Mouse (Mus musculus) heart, embryonic 14.5 days (tissue): ENCODE results near the gene Lurap1. TPM values are rescaled to one million over a fixed set of nuclear protein-coding genes. Genes with fewer than 3 reads are reported as not detected.

Source experiments
- ATAC-seq: fragments of 200-750 bp; cut with Nextera tagmentation; 2 replicates; pipeline ENCODE4 v1.8.0; 2017; ENCODE audit warnings: low read depth, moderate TSS enrichment; ENCODE audit not compliant: insufficient number of reproducible peaks, insufficient read depth, low FRiP score
- H3K27ac ChIP-seq, 2 experiments: fragments of 200-500 bp in 1 of 2; fragments of 300-500 bp in 1 of 2; sonication (generic) in 1 of 2; replicated peaks in 1 of 2; 2 replicates each; pipeline ENCODE4 v1.5.1; 2012 to 2014; ENCODE audit warnings: low read depth in 2 of 2, low read length in 2 of 2, control low read depth in 1 of 2, mild to moderate bottlenecking in 1 of 2, mixed read lengths in 1 of 2; ENCODE audit not compliant: control insufficient read depth in 1 of 2, insufficient read depth in 1 of 2
- H3K27me3 ChIP-seq: fragments of 300-500 bp; sonication (generic); 2 replicates; pipeline ENCODE4 v1.6.1; 2014; ENCODE audit warnings: mild to moderate bottlenecking, low read length, control low read depth; ENCODE audit not compliant: control insufficient read depth, insufficient read depth
- H3K36me3 ChIP-seq: fragments of 300-500 bp; sonication (generic); 2 replicates; pipeline ENCODE4 v1.6.1; 2014; ENCODE audit warnings: mild to moderate bottlenecking, control low read depth, low read length, mixed read lengths; ENCODE audit not compliant: control insufficient read depth, insufficient read depth
- H3K4me1 ChIP-seq, 2 experiments: fragments of 200-500 bp in 1 of 2; fragments of 300-500 bp in 1 of 2; sonication (generic) in 1 of 2; 2 replicates each; pipeline ENCODE4 v1.6.1; 2012 to 2014; ENCODE audit warnings: low read length in 2 of 2, control low read depth in 1 of 2, mixed read lengths in 1 of 2; ENCODE audit not compliant: control insufficient read depth in 2 of 2, insufficient read depth in 2 of 2
- H3K4me2 ChIP-seq: fragments of 300-500 bp; sonication (generic); 2 replicates; pipeline ENCODE4 v1.6.1; 2014; ENCODE audit warnings: mild to moderate bottlenecking, low read length
- H3K4me3 ChIP-seq, 2 experiments: fragments of 200-500 bp in 1 of 2; fragments of 300-500 bp in 1 of 2; sonication (generic) in 1 of 2; 2 replicates each; pipeline ENCODE4 v1.5.1; 2012 to 2014; ENCODE audit warnings: low read length in 2 of 2, mild to moderate bottlenecking in 2 of 2, control low read depth in 1 of 2, low read depth in 1 of 2, moderate library complexity in 1 of 2; ENCODE audit not compliant: control insufficient read depth in 1 of 2, insufficient read depth in 1 of 2
- H3K9ac ChIP-seq: fragments of 300-500 bp; sonication (generic); 2 replicates; pipeline ENCODE4 v1.6.1; 2014; ENCODE audit warnings: mild to moderate bottlenecking, low read length
- H3K9me3 ChIP-seq: fragments of 300-500 bp; sonication (generic); 2 replicates; pipeline ENCODE4 v1.6.1; 2016; ENCODE audit warnings: low read length, control low read depth; ENCODE audit not compliant: control insufficient read depth
- WGBS: fragments of 180-500 bp; shearing (Covaris S2); extraction: QIAGEN DNeasy Blood & Tissue Kit; methylation state at CpG from one replicate; pipeline ENCODE4 v1.1.7; 2014; 5-methylcytosine and 5-hydroxymethylcytosine counted together
- polyA plus RNA-seq: library from polyadenylated mRNA; unstranded; fragments of >200 nt; fragmentation: Nextera tagmentation; extraction: Ambion mirVana; gene quantifications from 2 replicates; pipeline ENCODE4 v1.2.1, GENCODE M21; 2014

Gene Lurap1
- polyA plus RNA-seq, 1 experiment from 2014 or later = 2.7 TPM

GRCm38 (mm10) chr4:116159912-116160311 lies 8.8 kb upstream of the Lurap1 start:
- no peak overlapping the region for H3K4me3 ChIP-seq
- H3K27ac ChIP-seq = no peak overlapping the region
- peaks cover 4 to 10% of the 10 kb centered on the region in 2 experiments; a peak in 3 of 4 replicates for H3K4me1 ChIP-seq
- H3K27me3 ChIP-seq = no peaks in the 10 kb centered on the region
- 72% methylated on average over 3 of the region's 3 CpGs for WGBS
- no peak for ATAC-seq
- peaks cover 58% of the 10 kb centered on the region for H3K36me3 ChIP-seq
- no peak overlapping the region for H3K9ac ChIP-seq
- no peak overlapping the region for H3K4me2 ChIP-seq
- H3K9me3 ChIP-seq = no peaks in the 10 kb centered on the region

- peaks cover 78% of the 10 kb centered on the region for H3K36me3 ChIP-seq
- H3K27me3 ChIP-seq = no peaks in the 10 kb centered on the region
- H3K9me3 ChIP-seq = no peaks in the 10 kb centered on the region
- H3K9ac ChIP-seq = no peak overlapping the region
- H3K4me1 ChIP-seq = peaks cover 4 to 9% of the 10 kb centered on the region in 2 experiments; a peak in 3 of 4 replicates
- H3K4me2 ChIP-seq = no peak overlapping the region
- no peak for ATAC-seq
- no peak overlapping the region for H3K4me3 ChIP-seq
- WGBS = 89% methylated on average over 2 of the region's 2 CpGs
- no peak overlapping the region for H3K27ac ChIP-seq
These were observed 6.7 kb upstream of the Lurap1 start for GRCm38 (mm10) chr4:116157882-116158281.

GRCm38 (mm10) chr4:116152702-116153101 lies 1.6 kb upstream of the Lurap1 start:
- WGBS = 92% methylated on average over 15 of the region's 15 CpGs
- H3K36me3 ChIP-seq = peaks cover 63% of the 10 kb centered on the region

GRCm38 (mm10) chr4:116150862-116151221 lies 296 bp downstream of the Lurap1 start:
- ATAC-seq = no peak; the same call in 1 of the 2 replicates
- H3K4me3 ChIP-seq = peak overlapping the region; percentile 85 to 99
- peak overlapping the region; percentile 79 to 87 for H3K27ac ChIP-seq
- peaks cover 44% of the 10 kb centered on the region for H3K36me3 ChIP-seq
- H3K4me2 ChIP-seq = peak overlapping the region; percentile 81
- peak overlapping the region; percentile 97 for H3K9ac ChIP-seq
- WGBS = 8% methylated on average over 4 of the region's 4 CpGs
- peaks cover 7 to 15% of the 10 kb centered on the region in 2 experiments for H3K4me1 ChIP-seq
- no peaks in the 10 kb centered on the region for H3K27me3 ChIP-seq
- no peaks in the 10 kb centered on the region for H3K9me3 ChIP-seq

More at GRCm38 (mm10) chr4:116152702-116153101, 1.6 kb upstream of the Lurap1 start:
- H3K4me3 ChIP-seq = no peak overlapping the region
- H3K9ac ChIP-seq = no peak overlapping the region
- no peak overlapping the region for H3K27ac ChIP-seq
- ATAC-seq = no peak
- H3K27me3 ChIP-seq = no peaks in the 10 kb centered on the region
- no peak overlapping the region for H3K4me2 ChIP-seq
- H3K4me1 ChIP-seq = peaks cover 7 to 15% of the 10 kb centered on the region in 2 experiments
- H3K9me3 ChIP-seq = no peaks in the 10 kb centered on the region

GRCm38 (mm10) chr4:116150156-116150861 lies 829 bp downstream of the Lurap1 start:
- Histone ChIP-seq H3K27ac (peak overlapping the region; percentile 87 to 97), H3K27me3 (no peaks in the 10 kb centered on the region), H3K4me2 (peak overlapping the region; percentile 81), H3K4me3 (peak overlapping the region; percentile 85 to 99), H3K9ac (peak overlapping the region; percentile 97), H3K9me3 (no peaks in the 10 kb centered on the region), H3K4me1 (peaks cover 7 to 15% of the 10 kb centered on the region in 2 experiments), H3K36me3 (peaks cover 39% of the 10 kb centered on the region)
- WGBS = under 1% methylated on average over 51 of the region's 73 CpGs
- peak; percentile 92 for ATAC-seq

GRCm38 (mm10) chr4:116149812-116150155 lies 1.4 kb downstream of the Lurap1 start:
- H3K4me1 ChIP-seq = peaks cover 7 to 16% of the 10 kb centered on the region in 2 experiments

GRCm38 (mm10) chr4:116143891-116144717 lies 7.0 kb downstream of the Lurap1 start:
- Histone ChIP-seq H3K4me2 (peak overlapping the region; percentile 93), H3K36me3 (no peaks in the 10 kb centered on the region), H3K27ac (no peak overlapping the region), H3K9me3 (no peaks in the 10 kb centered on the region), H3K27me3 (no peaks in the 10 kb centered on the region), H3K9ac (peak overlapping the region; percentile 81), H3K4me1 (peaks cover 7 to 12% of the 10 kb centered on the region in 2 experiments), H3K4me3 (peak overlapping the region; percentile 73 to 78)
- ATAC-seq = peak; percentile 71
- WGBS = 1% methylated on average over 47 of the region's 47 CpGs

More at GRCm38 (mm10) chr4:116149812-116150155, 1.4 kb downstream of the Lurap1 start:
- no peaks in the 10 kb centered on the region for H3K9me3 ChIP-seq
- H3K4me2 ChIP-seq = peak overlapping the region; percentile 81
- peak overlapping the region; percentile 97 for H3K9ac ChIP-seq
- H3K4me3 ChIP-seq = peak overlapping the region; percentile 85 to 99
- 21% methylated on average over 6 of the region's 6 CpGs for WGBS
- H3K27me3 ChIP-seq = no peaks in the 10 kb centered on the region
- no peak for ATAC-seq
- H3K36me3 ChIP-seq = peaks cover 33% of the 10 kb centered on the region
- peak overlapping the region; percentile 87 to 97 for H3K27ac ChIP-seq
